In genomic region chr11:119919897-119920296, GRCm38 (mm10) we compare ENCODE assay signal across 9 mouse cellular contexts. TPM values are rescaled to one million over a fixed set of nuclear protein-coding genes. Genes with fewer than 3 reads are reported as not detected.
DNase-seq lines count a peak whose midpoint lies in the region; ATAC-seq and TF ChIP-seq lines count a peak whose summit lies in the region.
"Had no signal": no experiment of that assay in that cellular context is flagged by ENCODE, and none has a peak within 500 bp of the region (broad histone marks: within the 10 kb centered on the region; RNA-seq: fewer than 3 reads in every experiment).

No protein-coding gene starts in this region.

- ATAC-seq in hindbrain, embryonic 13.5 days (ENCODE audit: low FRiP score), result no peak
- no peak for ATAC-seq in stomach, postnatal 0 days (ENCODE audit: low FRiP score, low TSS enrichment)

- H3K27ac ChIP-seq in hindbrain, embryonic 10.5 days, result no peak overlapping the region
- no peak overlapping the region for H3K27ac ChIP-seq in hindbrain, embryonic 13.5 days
- no peak overlapping the region for H3K27ac ChIP-seq in embryonic facial prominence, embryonic 10.5 days (replicated peaks)
- H3K27ac ChIP-seq in stomach, postnatal 0 days (replicated peaks), result no peak overlapping the region
- H3K27ac ChIP-seq: limb, embryonic 12.5 days had no signal

- TF ChIP-seq EP300 in stomach, postnatal 0 days (optimal IDR thresholded peaks at IDR 0.05), result no peak

- no peak overlapping the region for H3K9ac ChIP-seq in hindbrain, embryonic 13.5 days
- H3K9ac ChIP-seq in stomach, postnatal 0 days (ENCODE audit: low read length), result no peak overlapping the region
- H3K9ac ChIP-seq: limb, embryonic 12.5 days had no signal

- no peaks in the 10 kb centered on the region for H3K9me3 ChIP-seq in hindbrain, embryonic 10.5 days
- no peaks in the 10 kb centered on the region for H3K9me3 ChIP-seq in hindbrain, embryonic 13.5 days
- no peaks in the 10 kb centered on the region for H3K9me3 ChIP-seq in embryonic facial prominence, embryonic 10.5 days
- H3K9me3 ChIP-seq in stomach, postnatal 0 days (ENCODE audit: control insufficient read depth, low read length), result no peaks in the 10 kb centered on the region
- H3K9me3 ChIP-seq: limb, embryonic 12.5 days had no signal

- DNase-seq in hindbrain, embryonic 10.5 days (ENCODE audit: low spot score), result peak; percentile 76
- DNase-seq in B cell, adult 2 months, result peak; percentile 88 to 91
- DNase-seq in adrenal gland, adult 18-20 months (ENCODE audit: low spot score in 2 of 2), result peak; percentile 60 to 74
- peak; percentile 76 for DNase-seq in embryonic facial prominence, embryonic 10.5 days (ENCODE audit: low spot score)
- DNase-seq in kidney, postnatal 25 days, result peak; percentile 77 to 79
- DNase-seq in lung, postnatal 25 days (ENCODE audit: low spot score), result peak; percentile 64
- peak; percentile 84 for DNase-seq in stomach, postnatal 0 days (ENCODE audit: low spot score)

- no peak overlapping the region for H3K4me3 ChIP-seq in hindbrain, embryonic 10.5 days
- no peak overlapping the region for H3K4me3 ChIP-seq in hindbrain, embryonic 13.5 days
- no peak overlapping the region for H3K4me3 ChIP-seq in embryonic facial prominence, embryonic 10.5 days
- H3K4me3 ChIP-seq in stomach, postnatal 0 days (ENCODE audit: low read depth, low read length), result no peak overlapping the region
- H3K4me3 ChIP-seq: limb, embryonic 12.5 days had no signal

- H3K27me3 ChIP-seq in hindbrain, embryonic 10.5 days (ENCODE audit: insufficient read depth, poor library complexity, severe bottlenecking), result no peaks in the 10 kb centered on the region
- no peaks in the 10 kb centered on the region for H3K27me3 ChIP-seq in hindbrain, embryonic 13.5 days
- H3K27me3 ChIP-seq in embryonic facial prominence, embryonic 10.5 days (replicated peaks; ENCODE audit: low read depth, poor library complexity, severe bottlenecking), result no peaks in the 10 kb centered on the region
- no peaks in the 10 kb centered on the region for H3K27me3 ChIP-seq in stomach, postnatal 0 days (ENCODE audit: control insufficient read depth, insufficient read depth, low read length)
- H3K27me3 ChIP-seq: limb, embryonic 12.5 days had no signal

- H3K4me2 ChIP-seq in hindbrain, embryonic 13.5 days, result no peak overlapping the region
- H3K4me2 ChIP-seq in stomach, postnatal 0 days (replicated peaks; ENCODE audit: low read depth), result no peak overlapping the region
- H3K4me2 ChIP-seq: limb, embryonic 12.5 days had no signal

- WGBS in hindbrain, embryonic 10.5 days, result 65% methylated on average over 8 of the region's 8 CpGs
- WGBS in hindbrain, embryonic 13.5 days, result 64% methylated on average over 8 of the region's 8 CpGs
- 65% methylated on average over 8 of the region's 8 CpGs for WGBS in embryonic facial prominence, embryonic 10.5 days
- 68% methylated on average over 8 of the region's 8 CpGs for WGBS in stomach, postnatal 0 days

- H3K36me3 ChIP-seq in hindbrain, embryonic 10.5 days, result peaks cover 57% of the 10 kb centered on the region
- peaks cover 53% of the 10 kb centered on the region for H3K36me3 ChIP-seq in hindbrain, embryonic 13.5 days
- peaks cover 56% of the 10 kb centered on the region for H3K36me3 ChIP-seq in embryonic facial prominence, embryonic 10.5 days (replicated peaks)
- H3K36me3 ChIP-seq in stomach, postnatal 0 days (ENCODE audit: control insufficient read depth, insufficient read depth, low read length), result peaks cover 22% of the 10 kb centered on the region; the same call in 1 of the 2 replicates

- peak; percentile 91 for TF ChIP-seq CTCF in stomach, postnatal 0 days (IDR thresholded peaks at IDR 0.05; ENCODE audit: low read depth)

- H3K4me1 ChIP-seq in hindbrain, embryonic 10.5 days (replicated peaks), result peaks cover 20% of the 10 kb centered on the region
- peaks cover 16% of the 10 kb centered on the region for H3K4me1 ChIP-seq in hindbrain, embryonic 13.5 days (replicated peaks)
- H3K4me1 ChIP-seq in embryonic facial prominence, embryonic 10.5 days, result peaks cover 18% of the 10 kb centered on the region
- H3K4me1 ChIP-seq in stomach, postnatal 0 days (replicated peaks; ENCODE audit: control insufficient read depth, insufficient read depth), result 0 out of 2 replicates have a peak, but pooled peaks cover 4% of the 10 kb centered on the region

RNA-seq across cellular contexts. Expression of gene Chmp6, which starts 6.7 kb away (rescaled TPM):
- 112 and 114 TPM in 2 replicates for polyA plus RNA-seq in hindbrain, embryonic 10.5 days (2016; fragmentation: Nextera tagmentation; extraction: Ambion mirVana)
- 100 and 103 TPM in 2 replicates for polyA plus RNA-seq in hindbrain, embryonic 13.5 days (2015; fragmentation: Nextera tagmentation; extraction: Ambion mirVana)
- 10 to 100 TPM; 32.3 to 33.3 TPM for total RNA-seq in adrenal gland, adult 18-20 months (2021)
- 117 and 120 TPM in 2 replicates for polyA plus RNA-seq in embryonic facial prominence, embryonic 10.5 days (2016; fragmentation: Nextera tagmentation; extraction: Ambion mirVana)
- 84.5 and 85.3 TPM in 2 replicates for polyA plus RNA-seq in stomach, postnatal 0 days (2015; fragmentation: Nextera tagmentation; extraction: Ambion mirVana)

RNA-seq across cellular contexts. Expression of gene Baiap2, which starts 22.7 kb away (rescaled TPM):
- polyA plus RNA-seq in hindbrain, embryonic 10.5 days (2016; fragmentation: Nextera tagmentation; extraction: Ambion mirVana), result 9.8 and 11.0 TPM in 2 replicates
- polyA plus RNA-seq in hindbrain, embryonic 13.5 days (2015; fragmentation: Nextera tagmentation; extraction: Ambion mirVana), result 10.0 and 12.3 TPM in 2 replicates
- 10 to 100 TPM; 16.5 to 31.7 TPM for total RNA-seq in adrenal gland, adult 18-20 months (2021)
- 9.6 and 11.0 TPM in 2 replicates for polyA plus RNA-seq in embryonic facial prominence, embryonic 10.5 days (2016; fragmentation: Nextera tagmentation; extraction: Ambion mirVana)
- polyA plus RNA-seq in stomach, postnatal 0 days (2015; fragmentation: Nextera tagmentation; extraction: Ambion mirVana), result 35.1 and 39.2 TPM in 2 replicates
